Mouse (Mus musculus) C2C12 (cell line): ENCODE data around the gene Gpx8. TPM values are rescaled to one million over a fixed set of nuclear protein-coding genes. Genes with fewer than 3 reads are reported as not detected.

Experiments used
- H3K27me3 ChIP-seq: one replicate; pipeline ENCODE4 v1.6.1; 2011; ENCODE audit not compliant: control insufficient read depth, insufficient read depth, insufficient read length
- H3K36me3 ChIP-seq: one replicate; pipeline ENCODE4 v1.6.1; 2011; ENCODE audit not compliant: control insufficient read depth, insufficient read depth
- H3K4me3 ChIP-seq: one replicate; pipeline ENCODE4 v1.5.1; 2011; ENCODE audit warnings: mild to moderate bottlenecking, control low read depth; ENCODE audit not compliant: poor library complexity, insufficient read depth, severe bottlenecking
- H3K79me2 ChIP-seq: one replicate; pipeline ENCODE4 v1.6.1; 2011; ENCODE audit not compliant: control insufficient read depth, insufficient read depth
- H3K79me3 ChIP-seq: one replicate; pipeline ENCODE4 v1.6.1; 2011; ENCODE audit warnings: low read depth, control low read depth
- H3ac ChIP-seq: one replicate; pipeline ENCODE3; 2011; ENCODE audit warnings: low read depth; ENCODE audit not compliant: control insufficient read depth, insufficient read length
- CEBPB ChIP-seq: IDR thresholded peaks from one replicate; pipeline ENCODE4 v1.6.1; 2011; ENCODE audit warnings: low read depth, mild to moderate bottlenecking, control low read depth, moderate library complexity
- CTCF ChIP-seq: IDR thresholded peaks from one replicate; pipeline ENCODE4 v1.5.1; 2011; ENCODE audit not compliant: control insufficient read depth, insufficient read depth, insufficient read length
- FOSL1 ChIP-seq: IDR thresholded peaks from one replicate; pipeline ENCODE4 v1.8.0; 2011; ENCODE audit warnings: mild to moderate bottlenecking, low read length; ENCODE audit not compliant: poor library complexity, insufficient read depth, severe bottlenecking
- MAX ChIP-seq: IDR thresholded peaks from one replicate; pipeline ENCODE4 v1.6.1; 2011; ENCODE audit warnings: mild to moderate bottlenecking, control low read depth
- MYOD1 ChIP-seq: IDR thresholded peaks from one replicate; pipeline ENCODE4 v1.6.1; 2011; ENCODE audit warnings: low read depth; ENCODE audit not compliant: control insufficient read depth, insufficient read length
- MYOG ChIP-seq: IDR thresholded peaks from one replicate; pipeline ENCODE4 v1.6.1; 2011; ENCODE audit not compliant: control insufficient read depth, insufficient read length; ENCODE audit errors: extremely low read depth
- USF1 ChIP-seq: IDR thresholded peaks from one replicate; pipeline ENCODE4 v1.6.1; 2011; ENCODE audit warnings: low read depth, mild to moderate bottlenecking, control low read depth, moderate library complexity
- long read RNA-seq, 2 experiments: library from polyadenylated mRNA; unstranded; transcript quantifications; one replicate each; pipeline ENCODE4 v2.0.0; 2019 to 2020
- polyA plus RNA-seq: library from polyadenylated mRNA; unstranded; fragments of >200 nt; fragmentation: generic; extraction: Trizol; gene quantifications from one replicate; pipeline ENCODE4 v1.2.1, GENCODE M21; 2012; ENCODE audit warnings: missing spikeins

Gene Gpx8
- 210 TPM for polyA plus RNA-seq
- long read RNA-seq, experiment 1, transcript Gpx8-202 (2 exons, 769 nt): minor isoform, 16 of 163 reads
- long read RNA-seq, experiment 1, transcript Gpx8-201 (3 exons, 1,042 nt): major isoform, 137 of 163 reads
- long read RNA-seq, experiment 1, partial matches to known transcripts: 5 of 163 reads
- long read RNA-seq, experiment 1, other reads (novel, unspliced or antisense): 5 of 163 reads
- long read RNA-seq, experiment 2, transcript Gpx8-201 (3 exons, 1,042 nt): major isoform, 52 of 64 reads
- long read RNA-seq, experiment 2, partial matches to known transcripts: 1 of 64 reads
- long read RNA-seq, experiment 2, other reads (novel, unspliced or antisense): 8 of 64 reads

DNA sequence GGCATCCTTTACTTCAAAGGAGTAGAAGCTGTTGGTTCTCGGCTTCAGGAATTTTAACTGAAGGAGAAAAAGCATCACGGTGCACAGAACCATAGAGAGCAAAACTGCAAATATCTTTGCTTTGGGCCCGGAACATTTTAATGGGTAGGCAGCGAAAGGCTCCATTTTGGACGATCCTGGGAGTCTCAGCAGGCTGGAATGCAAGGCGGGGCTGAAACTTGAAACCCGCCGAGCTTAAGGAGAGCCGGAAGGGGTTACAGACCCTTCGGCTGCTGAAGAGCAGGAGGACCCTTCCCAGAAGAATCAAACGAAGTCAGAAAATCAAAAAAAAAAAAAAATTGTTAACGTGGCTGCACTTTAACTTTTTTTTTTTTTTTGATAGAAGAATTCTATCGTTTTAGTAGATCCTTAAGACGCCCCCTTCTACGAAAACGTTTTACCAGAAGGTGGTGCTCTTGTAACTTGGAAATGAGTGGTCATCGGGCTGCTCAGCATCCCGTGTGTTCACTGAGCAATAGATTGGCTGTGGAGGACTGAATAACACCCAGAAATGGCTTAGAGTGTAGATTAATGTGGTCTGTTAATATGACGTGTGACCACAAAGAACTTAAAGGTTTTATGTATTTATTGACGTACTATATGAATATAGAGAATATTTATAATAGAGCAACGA is at the start of gene Gpx8:
Gene Gpx8 (minus strand): TSS at position 200 of the 673 bp plus-strand sequence.
- Histone ChIP-seq H3K4me3 (peak within 1 kb of the TSS; percentile 42), H3K36me3 (peaks cover 24% of the 10 kb centered on the region), H3ac (peak within 1 kb of the TSS; percentile 81), H3K79me2 (peaks cover 36% of the 10 kb centered on the region), H3K27me3 (no peaks in the 10 kb centered on the region), H3K79me3 (peaks cover 33% of the 10 kb centered on the region)
- TF ChIP-seq MAX: no peak
- no peak for TF ChIP-seq MYOD1
- TF ChIP-seq MYOG: no peak
- TF ChIP-seq USF1: no peak
- no peak for TF ChIP-seq FOSL1
- no peak for TF ChIP-seq CEBPB
- TF ChIP-seq CTCF: no peak

- Histone ChIP-seq H3K79me3 (no peaks in the 10 kb centered on the region), H3K4me3 (no peak overlapping the region), H3K36me3 (no peaks in the 10 kb centered on the region), H3ac (no peak overlapping the region), H3K27me3 (no peaks in the 10 kb centered on the region), H3K79me2 (no peaks in the 10 kb centered on the region)
- TF ChIP-seq FOSL1: no peak
These were observed 48.4 kb upstream of the Gpx8 start for GRCm38 (mm10) chr13:113094618-113095017.

DNA sequence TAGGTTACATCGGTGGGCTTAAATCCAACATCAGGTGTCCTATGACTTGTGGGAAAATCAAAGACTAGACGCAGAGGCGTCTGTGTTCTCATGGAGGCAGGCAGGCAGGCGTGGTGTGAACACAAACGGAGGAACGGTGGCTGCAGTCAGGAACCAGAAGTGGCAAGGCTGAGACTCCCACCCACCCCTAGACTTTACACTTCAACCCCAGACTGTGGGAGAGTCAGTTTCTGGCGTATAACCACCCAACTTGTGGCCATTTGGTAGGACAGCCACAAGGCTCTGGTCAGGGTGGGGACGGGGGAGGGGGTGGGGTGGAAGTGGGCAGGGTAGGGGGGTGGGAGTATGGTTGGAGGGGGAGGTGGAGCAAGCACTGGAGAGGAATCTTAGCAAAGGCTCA is 44.3 kb upstream of the Gpx8 start:
- H3K79me2 ChIP-seq: no peaks in the 10 kb centered on the region
- no peak overlapping the region for H3K4me3 ChIP-seq
- no peak for TF ChIP-seq FOSL1
- H3K79me3 ChIP-seq: no peaks in the 10 kb centered on the region
- H3K27me3 ChIP-seq: no peaks in the 10 kb centered on the region
- no peak overlapping the region for H3ac ChIP-seq
- no peaks in the 10 kb centered on the region for H3K36me3 ChIP-seq

GRCm38 (mm10) chr13:113087226-113088017 is 41.2 kb upstream of the Gpx8 start:
- no peaks in the 10 kb centered on the region for H3K36me3 ChIP-seq
- no peak overlapping the region for H3K4me3 ChIP-seq

GRCm38 (mm10) chr13:113084732-113085131 is 38.5 kb upstream of the Gpx8 start:
- no peak overlapping the region for H3ac ChIP-seq
- no peak for TF ChIP-seq USF1
- no peak for TF ChIP-seq CEBPB
- TF ChIP-seq FOSL1: no peak
- TF ChIP-seq MYOG: no peak
- no peak for TF ChIP-seq CTCF
- no peak for TF ChIP-seq MAX
- no peak for TF ChIP-seq MYOD1
- H3K79me3 ChIP-seq: no peaks in the 10 kb centered on the region
- no peaks in the 10 kb centered on the region for H3K79me2 ChIP-seq
- H3K36me3 ChIP-seq: no peaks in the 10 kb centered on the region
- no peak overlapping the region for H3K4me3 ChIP-seq
- H3K27me3 ChIP-seq: no peaks in the 10 kb centered on the region

More at GRCm38 (mm10) chr13:113087226-113088017, 41.2 kb upstream of the Gpx8 start:
- Histone ChIP-seq H3K79me2 (no peaks in the 10 kb centered on the region), H3K79me3 (no peaks in the 10 kb centered on the region), H3ac (no peak overlapping the region), H3K27me3 (no peaks in the 10 kb centered on the region)
- no peak for TF ChIP-seq CTCF
- no peak for TF ChIP-seq MAX
- no peak for TF ChIP-seq USF1
- no peak for TF ChIP-seq CEBPB
- no peak for TF ChIP-seq MYOD1
- TF ChIP-seq MYOG: no peak
- no peak for TF ChIP-seq FOSL1
